Mouse (Mus musculus) lung, embryonic 14.5 days (tissue): ENCODE measurements around the gene Ube2m. TPM values are rescaled to one million over a fixed set of nuclear protein-coding genes. Genes with fewer than 3 reads are reported as not detected.

Experiments
- ATAC-seq: fragments of 200-750 bp; cut with Nextera tagmentation; 2 replicates; pipeline ENCODE4 v1.8.0; 2017; ENCODE audit warnings: mild to moderate bottlenecking, moderate TSS enrichment, moderate library complexity; ENCODE audit not compliant: insufficient read depth
- DNase-seq: peaks from one replicate; pipeline ENCODE4 v3.0.0-alpha.2; 2015
- H3K27ac ChIP-seq: fragments of 300-500 bp; sonication (generic); 2 replicates; pipeline ENCODE4 v1.5.1; 2014; ENCODE audit warnings: low read depth, mild to moderate bottlenecking, moderate library complexity
- H3K27me3 ChIP-seq: fragments of 300-500 bp; sonication (generic); 2 replicates; pipeline ENCODE4 v1.6.1; 2014; ENCODE audit warnings: low read length, control low read depth; ENCODE audit not compliant: insufficient read depth
- H3K36me3 ChIP-seq: fragments of 300-500 bp; sonication (generic); 2 replicates; pipeline ENCODE4 v1.6.1; 2014; ENCODE audit warnings: control low read depth; ENCODE audit not compliant: insufficient read depth
- H3K4me1 ChIP-seq: fragments of 300-500 bp; sonication (generic); 2 replicates; pipeline ENCODE4 v1.6.1; 2014; ENCODE audit warnings: antibody characterized with exemption, control low read depth; ENCODE audit not compliant: insufficient read depth
- H3K4me2 ChIP-seq: fragments of 300-500 bp; sonication (generic); 2 replicates; pipeline ENCODE4 v1.6.1; 2014; ENCODE audit warnings: mild to moderate bottlenecking
- H3K4me3 ChIP-seq: fragments of 300-500 bp; sonication (generic); 2 replicates; pipeline ENCODE4 v1.5.1; 2014; ENCODE audit warnings: low read depth, low read length
- H3K9ac ChIP-seq: fragments of 300-500 bp; sonication (generic); 2 replicates; pipeline ENCODE4 v1.6.1; 2014
- H3K9me3 ChIP-seq: fragments of 300-500 bp; sonication (generic); 2 replicates; pipeline ENCODE4 v1.6.1; 2016; ENCODE audit warnings: low read depth, low read length, control low read depth
- CTCF ChIP-seq: IDR thresholded peaks from 2 replicates; pipeline ENCODE4 v1.5.1; 2016; ENCODE audit warnings: antibody characterized with exemption, low read depth
- WGBS: fragments of 180-500 bp; shearing (Covaris S2); extraction: QIAGEN DNeasy Blood & Tissue Kit; methylation state at CpG from one replicate; pipeline ENCODE4 v1.1.7; 2014; 5-methylcytosine and 5-hydroxymethylcytosine counted together
- polyA plus RNA-seq: library from polyadenylated mRNA; unstranded; fragments of >200 nt; fragmentation: Nextera tagmentation; extraction: Ambion mirVana; gene quantifications from 2 replicates; pipeline ENCODE4 v1.2.1, GENCODE M21; 2014

Gene Ube2m
- polyA plus RNA-seq, 1 experiment from 2014 or later = 168 TPM

DNA sequence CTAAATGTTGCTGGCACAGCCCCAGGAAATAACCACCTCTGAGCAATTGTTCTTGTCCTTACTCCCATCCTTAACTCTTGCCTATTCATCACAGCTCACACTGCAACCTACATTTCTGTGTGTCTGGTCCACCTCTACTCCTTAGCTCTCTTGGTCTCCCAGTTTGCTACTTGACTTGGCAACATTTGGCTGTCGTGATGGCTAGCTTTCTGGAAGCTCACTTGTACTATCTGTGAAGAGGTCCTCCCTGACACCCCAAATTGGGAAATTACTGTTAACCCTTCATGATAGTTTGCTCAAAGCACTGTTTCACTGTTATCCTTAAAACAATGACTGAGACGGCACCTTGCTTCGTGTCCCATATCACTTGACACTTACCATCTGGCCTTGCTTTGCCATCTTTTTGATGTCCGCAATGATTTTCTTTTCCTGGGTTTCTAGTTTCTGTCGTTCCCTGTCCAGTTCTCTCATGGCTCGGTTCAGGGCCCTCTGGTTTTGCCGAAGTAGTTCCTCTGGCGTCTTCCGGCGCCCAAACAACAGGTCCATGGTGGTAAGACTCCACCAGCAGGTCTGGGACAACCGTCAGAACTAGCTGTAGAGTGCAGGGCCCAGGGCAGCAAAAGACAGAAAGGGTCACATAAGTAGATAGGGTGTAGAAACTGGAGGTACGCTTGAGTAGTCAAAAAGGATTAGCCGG lies 4.5 kb downstream of the Ube2m start:
- H3K27ac ChIP-seq = peak overlapping the region; percentile 89
- 43% methylated on average over 13 of the region's 13 CpGs for WGBS
- peak overlapping the region; percentile 63 for H3K4me3 ChIP-seq

DNA sequence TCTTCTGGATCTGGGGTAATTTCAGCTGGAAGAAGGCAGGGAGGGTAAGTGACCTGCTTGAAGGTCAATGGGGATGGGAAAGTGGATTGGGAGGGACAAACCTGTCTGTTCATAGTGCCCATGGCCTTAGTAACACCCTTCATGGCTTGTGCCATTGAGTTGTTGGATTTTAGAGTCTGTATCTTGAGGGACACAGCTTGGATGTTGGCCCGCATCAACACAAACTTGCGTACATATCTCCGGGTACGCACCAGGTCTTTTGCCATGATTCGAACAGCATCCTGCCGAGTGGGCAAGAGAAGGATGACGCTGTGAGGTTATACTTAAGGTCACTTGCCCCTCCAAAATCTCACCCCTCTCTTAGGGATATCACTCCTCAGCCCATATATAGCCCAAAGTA lies 5.5 kb downstream of the Ube2m start:
- H3K27ac ChIP-seq = no peak overlapping the region
- WGBS = 85% methylated on average over 7 of the region's 7 CpGs
- no peak for ATAC-seq

More for the DNA sequence above, 4.5 kb downstream of the Ube2m start:
- Histone ChIP-seq H3K9me3 (no peaks in the 10 kb centered on the region), H3K27me3 (no peaks in the 10 kb centered on the region), H3K4me1 (no peaks in the 10 kb centered on the region), H3K36me3 (peaks cover 71% of the 10 kb centered on the region), H3K4me2 (peak overlapping the region; percentile 90), H3K9ac (peak overlapping the region; percentile 80)
- no peak for DNase-seq
- no peak for TF ChIP-seq CTCF
- no peak for ATAC-seq

DNA sequence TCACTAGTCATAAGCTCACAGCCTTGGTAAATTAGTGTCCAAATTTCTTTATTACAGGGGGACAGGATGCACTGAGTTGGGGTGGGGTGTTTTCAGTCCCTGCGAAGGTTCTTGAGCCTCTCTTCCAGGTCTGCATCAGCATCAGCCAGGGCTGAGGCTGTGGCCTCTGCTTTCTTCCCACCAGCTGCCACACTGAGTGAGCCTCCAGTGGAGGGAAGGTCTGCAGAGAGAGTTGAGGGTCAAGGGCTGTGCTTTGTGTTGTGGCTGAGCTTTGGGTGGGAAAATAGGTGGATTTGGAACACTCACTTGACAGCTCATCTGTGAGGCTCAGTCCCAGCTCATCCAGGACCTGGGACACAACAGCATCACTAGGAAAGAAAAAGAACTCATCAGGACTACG lies 6.1 kb downstream of the Ube2m start:
- H3K36me3 ChIP-seq = peaks cover 87% of the 10 kb centered on the region
- TF ChIP-seq CTCF = no peak
- H3K4me1 ChIP-seq = no peaks in the 10 kb centered on the region
- no peak overlapping the region for H3K9ac ChIP-seq
- no peaks in the 10 kb centered on the region for H3K9me3 ChIP-seq
- WGBS = 82% methylated on average over 2 of the region's 2 CpGs
- no peak for DNase-seq
- no peak for ATAC-seq
- H3K27me3 ChIP-seq = no peaks in the 10 kb centered on the region
- H3K4me2 ChIP-seq = no peak overlapping the region
- no peak overlapping the region for H3K27ac ChIP-seq
- no peak overlapping the region for H3K4me3 ChIP-seq

More for the DNA sequence above, 5.5 kb downstream of the Ube2m start:
- Histone ChIP-seq H3K36me3 (peaks cover 82% of the 10 kb centered on the region), H3K4me3 (no peak overlapping the region), H3K9ac (no peak overlapping the region), H3K27me3 (no peaks in the 10 kb centered on the region), H3K4me2 (no peak overlapping the region), H3K4me1 (no peaks in the 10 kb centered on the region), H3K9me3 (no peaks in the 10 kb centered on the region)
- no peak for DNase-seq
- no peak for TF ChIP-seq CTCF

DNA sequence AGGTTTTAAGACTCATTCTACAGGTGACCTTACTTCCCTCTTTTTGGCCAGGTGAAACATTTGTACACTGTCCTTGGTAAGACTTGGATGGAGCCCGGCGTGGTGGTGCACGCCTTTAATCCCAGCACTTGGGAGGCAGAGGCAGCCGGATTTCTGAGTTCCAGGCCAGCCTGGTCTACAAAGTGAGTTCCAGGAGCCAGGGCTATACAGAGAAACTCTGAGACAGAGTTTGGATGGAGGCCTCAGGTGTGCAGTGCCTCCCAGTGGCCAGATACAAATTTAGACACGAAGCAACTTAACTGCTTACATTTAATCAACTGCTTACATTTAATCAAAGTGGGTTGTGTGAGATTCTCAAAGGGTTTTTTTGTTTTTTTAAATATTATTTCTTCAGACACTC lies 7.0 kb downstream of the Ube2m start:
- ATAC-seq (no peak), DNase-seq (peak; percentile 58)
- TF ChIP-seq CTCF = peak; percentile 47
- 75% methylated on average over 5 of the region's 5 CpGs for WGBS
- Histone ChIP-seq H3K27ac (no peak overlapping the region), H3K4me1 (no peaks in the 10 kb centered on the region), H3K4me3 (no peak overlapping the region), H3K36me3 (peaks cover 92% of the 10 kb centered on the region), H3K4me2 (no peak overlapping the region), H3K9me3 (no peaks in the 10 kb centered on the region), H3K9ac (no peak overlapping the region), H3K27me3 (no peaks in the 10 kb centered on the region)

DNA sequence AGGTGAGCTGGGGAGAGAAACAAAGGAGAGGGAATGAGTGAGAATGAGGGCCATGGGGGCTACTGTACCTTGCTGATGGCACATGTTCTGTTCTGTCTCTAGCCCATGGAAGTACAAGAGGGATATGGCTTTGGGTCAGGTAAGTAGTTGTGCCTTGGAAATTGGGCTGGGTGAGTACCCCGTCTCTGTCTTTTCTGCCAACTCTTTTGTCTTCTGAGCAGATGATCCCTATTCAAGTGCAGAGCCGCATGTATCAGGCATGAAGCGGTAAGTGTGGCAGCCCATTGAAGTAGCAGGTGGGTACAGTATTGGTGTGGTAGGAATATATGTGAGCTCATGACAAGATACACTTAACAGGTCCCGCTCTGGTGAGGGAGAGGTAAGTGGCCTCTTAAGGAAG lies 9.1 kb downstream of the Ube2m start:
- no peak for DNase-seq
- no peak for ATAC-seq
- Histone ChIP-seq H3K36me3 (peaks cover 89% of the 10 kb centered on the region), H3K27ac (no peak overlapping the region), H3K27me3 (no peaks in the 10 kb centered on the region), H3K9ac (no peak overlapping the region), H3K4me3 (0 out of 2 replicates have a peak overlapping the region, but pooled peaks have one; percentile 2), H3K9me3 (no peaks in the 10 kb centered on the region), H3K4me2 (no peak overlapping the region), H3K4me1 (no peaks in the 10 kb centered on the region)
- WGBS = 93% methylated on average over 4 of the region's 4 CpGs
- no peak for TF ChIP-seq CTCF

DNA sequence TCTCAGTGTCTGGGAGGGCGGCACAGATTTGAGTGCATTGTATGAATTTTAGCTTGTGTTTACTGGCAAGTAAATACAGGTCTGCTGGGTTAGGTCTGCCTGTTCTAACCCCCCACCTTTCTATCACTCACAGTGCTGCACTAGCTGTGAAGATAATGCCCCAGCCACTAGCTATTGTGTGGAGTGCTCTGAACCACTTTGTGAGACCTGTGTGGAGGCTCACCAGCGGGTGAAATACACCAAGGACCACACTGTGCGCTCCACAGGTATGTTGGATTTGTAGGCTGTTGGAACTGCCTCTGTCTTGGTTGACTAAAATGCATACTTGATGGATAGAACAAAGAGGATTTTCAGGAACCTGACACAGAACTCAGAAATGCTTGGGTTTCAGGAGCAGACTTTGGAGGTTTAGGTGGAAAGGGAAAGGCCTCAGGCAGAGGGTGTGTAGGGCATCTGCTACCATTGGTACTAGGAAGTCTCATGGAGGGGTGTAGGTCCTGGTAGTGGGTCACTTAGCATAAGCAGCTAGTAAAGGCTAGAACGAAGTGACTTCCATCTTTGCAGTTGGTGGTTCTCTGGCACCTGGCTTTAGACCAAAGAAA lies 12.5 kb downstream of the Ube2m start:
- Histone ChIP-seq H3K4me1 (no peaks in the 10 kb centered on the region), H3K9ac (peak overlapping the region; percentile 96), H3K4me2 (peak overlapping the region; percentile 83), H3K4me3 (peak overlapping the region; percentile 96), H3K9me3 (no peaks in the 10 kb centered on the region), H3K27ac (peak overlapping the region; percentile 99), H3K36me3 (peaks cover 56% of the 10 kb centered on the region), H3K27me3 (no peaks in the 10 kb centered on the region)
- TF ChIP-seq CTCF = no peak
- WGBS = 19% methylated on average over 4 of the region's 4 CpGs
- DNase-seq (no peak), ATAC-seq (no peak)

DNA sequence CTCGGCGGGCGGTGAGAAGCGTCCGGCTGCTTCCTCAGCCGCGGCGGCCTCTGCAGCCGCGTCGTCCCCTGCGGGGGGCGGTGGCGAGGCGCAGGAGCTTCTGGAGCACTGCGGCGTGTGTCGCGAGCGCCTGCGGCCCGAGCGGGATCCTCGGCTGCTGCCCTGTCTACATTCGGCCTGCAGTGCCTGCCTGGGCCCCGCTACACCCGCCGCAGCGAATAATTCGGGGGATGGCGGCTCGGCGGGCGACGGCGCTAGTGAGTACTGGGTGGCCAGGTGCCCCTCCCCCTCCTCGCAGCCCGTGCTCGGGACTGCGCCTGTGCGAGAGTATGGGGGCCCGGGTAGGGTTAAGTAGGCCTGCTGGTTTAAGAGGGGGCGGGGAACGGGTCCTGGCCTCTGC lies 13.3 kb downstream of the Ube2m start:
- no peaks in the 10 kb centered on the region for H3K4me1 ChIP-seq
- TF ChIP-seq CTCF = peak; percentile 39
- ATAC-seq (peak; percentile 38), DNase-seq (peak; percentile 80)
- peak overlapping the region; percentile 96 for H3K9ac ChIP-seq
- under 1% methylated on average over 44 of the region's 44 CpGs for WGBS
- H3K4me3 ChIP-seq = peak overlapping the region; percentile 96
- H3K36me3 ChIP-seq = peaks cover 48% of the 10 kb centered on the region
- H3K9me3 ChIP-seq = no peaks in the 10 kb centered on the region
- H3K27me3 ChIP-seq = no peaks in the 10 kb centered on the region
- H3K4me2 ChIP-seq = peak overlapping the region; percentile 83
- H3K27ac ChIP-seq = peak overlapping the region; percentile 99
